Mouse (Mus musculus): ENCODE data around the gene Tbc1d10b. TPM values are rescaled to one million over a fixed set of nuclear protein-coding genes. Genes with fewer than 3 reads are reported as not detected.
A peak's percentile ranks its signal among the peaks of the same experiment; 100 is the strongest.

Tbc1d10b gene
- polyA plus RNA-seq, 1 experiment from 2014 or later: 8.6 TPM

GRCm38 (mm10) chr7:127233765-127234164 is 25.5 kb upstream of the Tbc1d10b start:
- Histone ChIP-seq H3K4me1 (ENCODE audit: insufficient read depth) (peaks cover 16% of the 10 kb centered on the region), H3K27me3 (ENCODE audit: insufficient read depth, low read length) (no peaks in the 10 kb centered on the region), H3K36me3 (replicated peaks; ENCODE audit: insufficient read depth, low read length) (peaks cover 18% of the 10 kb centered on the region), H3K27ac (ENCODE audit: low read depth) (peak overlapping the region; percentile 95), H3K9ac (replicated peaks) (peak overlapping the region; percentile 93), H3K4me2 (ENCODE audit: low read depth, low read length) (peak overlapping the region; percentile 94), H3K9me3 (ENCODE audit: low read length) (no peaks in the 10 kb centered on the region), H3K4me3 (ENCODE audit: low read depth, low read length) (peak overlapping the region; percentile 99)
- WGBS (ENCODE audit: insufficient replicate concordance): 2% methylated on average over 9 of the region's 9 CpGs
- ATAC-seq (no peak), DNase-seq (no peak)
- TF ChIP-seq EP300 (IDR thresholded peaks at IDR 0.05; ENCODE audit: low read depth): no peak
- TF ChIP-seq CTCF (IDR thresholded peaks at IDR 0.05; ENCODE audit: low read depth): no peak

GRCm38 (mm10) chr7:127233368-127233749 is 25.1 kb upstream of the Tbc1d10b start:
- Histone ChIP-seq H3K9ac (replicated peaks) (peak overlapping the region; percentile 93), H3K27ac (ENCODE audit: low read depth) (peak overlapping the region; percentile 95), H3K36me3 (replicated peaks; ENCODE audit: insufficient read depth, low read length) (peaks cover 18% of the 10 kb centered on the region), H3K4me1 (ENCODE audit: insufficient read depth) (peaks cover 16% of the 10 kb centered on the region), H3K4me3 (ENCODE audit: low read depth, low read length) (peak overlapping the region; percentile 99), H3K9me3 (ENCODE audit: low read length) (no peaks in the 10 kb centered on the region), H3K27me3 (ENCODE audit: insufficient read depth, low read length) (no peaks in the 10 kb centered on the region), H3K4me2 (ENCODE audit: low read depth, low read length) (peak overlapping the region; percentile 94)
- ATAC-seq (peak; percentile 35), DNase-seq (no peak)
- under 1% methylated on average over 27 of the region's 27 CpGs for WGBS (ENCODE audit: insufficient replicate concordance)
- TF ChIP-seq EP300 (IDR thresholded peaks at IDR 0.05; ENCODE audit: low read depth) (no peak), CTCF (IDR thresholded peaks at IDR 0.05; ENCODE audit: low read depth) (0 out of 2 replicates have a peak, but pooled peaks have one; percentile 9)

GRCm38 (mm10) chr7:127232622-127233367 is 24.5 kb upstream of the Tbc1d10b start, which contains the start of the genes Zfp553 and Sept1:
Zfp553 (plus strand) TSS chr7:127233061.
Sept1 (minus strand) TSS chr7:127233130.
- 2% methylated on average over 59 of the region's 64 CpGs for WGBS (ENCODE audit: insufficient replicate concordance)
- TF ChIP-seq EP300 (IDR thresholded peaks at IDR 0.05; ENCODE audit: low read depth) (no peak), CTCF (IDR thresholded peaks at IDR 0.05; ENCODE audit: low read depth) (no peak)
- Histone ChIP-seq H3K9ac (replicated peaks) (peak within 1 kb of the TSS; percentile 93), H3K36me3 (replicated peaks; ENCODE audit: insufficient read depth, low read length) (peaks cover 18% of the 10 kb centered on the region), H3K27ac (ENCODE audit: low read depth) (peak within 1 kb of the TSS; percentile 95), H3K9me3 (ENCODE audit: low read length) (no peaks in the 10 kb centered on the region), H3K27me3 (ENCODE audit: insufficient read depth, low read length) (no peaks in the 10 kb centered on the region), H3K4me3 (ENCODE audit: low read depth, low read length) (peak within 1 kb of the TSS; percentile 99), H3K4me2 (ENCODE audit: low read depth, low read length) (peak within 1 kb of the TSS; percentile 94), H3K4me1 (ENCODE audit: insufficient read depth) (peaks cover 17% of the 10 kb centered on the region)
- DNase-seq: peak; percentile 90
- peak; percentile 90 for ATAC-seq

- Histone ChIP-seq H3K36me3 (replicated peaks; ENCODE audit: insufficient read depth, low read length) (peaks cover 18% of the 10 kb centered on the region), H3K9me3 (ENCODE audit: low read length) (no peaks in the 10 kb centered on the region), H3K27me3 (ENCODE audit: insufficient read depth, low read length) (no peaks in the 10 kb centered on the region), H3K4me2 (ENCODE audit: low read depth, low read length) (peak overlapping the region; percentile 94), H3K4me3 (ENCODE audit: low read depth, low read length) (peak overlapping the region; percentile 99), H3K9ac (replicated peaks) (peak overlapping the region; percentile 93), H3K4me1 (ENCODE audit: insufficient read depth) (peaks cover 21% of the 10 kb centered on the region), H3K27ac (ENCODE audit: low read depth) (peak overlapping the region; percentile 95)
- no peak for DNase-seq
- 6% methylated on average over 20 of the region's 20 CpGs for WGBS (ENCODE audit: insufficient replicate concordance)
- TF ChIP-seq EP300 (IDR thresholded peaks at IDR 0.05; ENCODE audit: low read depth): no peak
- no peak for TF ChIP-seq CTCF (IDR thresholded peaks at IDR 0.05; ENCODE audit: low read depth)
- ATAC-seq: no peak
Measured at GRCm38 (mm10) chr7:127231826-127232621, 23.8 kb upstream of the Tbc1d10b start.

GRCm38 (mm10) chr7:127231376-127231775 is 23.1 kb upstream of the Tbc1d10b start:
- no peak overlapping the region for H3K9ac ChIP-seq (replicated peaks)
- no peak for DNase-seq
- H3K27ac ChIP-seq (ENCODE audit: low read depth): no peak overlapping the region
- no peak for TF ChIP-seq EP300 (IDR thresholded peaks at IDR 0.05; ENCODE audit: low read depth)
- TF ChIP-seq CTCF (IDR thresholded peaks at IDR 0.05; ENCODE audit: low read depth): no peak
- no peaks in the 10 kb centered on the region for H3K9me3 ChIP-seq (ENCODE audit: low read length)
- peaks cover 12% of the 10 kb centered on the region for H3K36me3 ChIP-seq (replicated peaks; ENCODE audit: insufficient read depth, low read length)
- no peaks in the 10 kb centered on the region for H3K27me3 ChIP-seq (ENCODE audit: insufficient read depth, low read length)
- peak overlapping the region; percentile 99; the same call in 1 of the 2 replicates for H3K4me3 ChIP-seq (ENCODE audit: low read depth, low read length)
- ATAC-seq: no peak
- peak overlapping the region; percentile 94 for H3K4me2 ChIP-seq (ENCODE audit: low read depth, low read length)
- H3K4me1 ChIP-seq (ENCODE audit: insufficient read depth): peaks cover 21% of the 10 kb centered on the region
- WGBS (ENCODE audit: insufficient replicate concordance): 56% methylated on average over 3 of the region's 3 CpGs
